ENCODE assay signal across 39 mouse cellular contexts in genomic region chr3:98187777-98188176, GRCm38 (mm10). TPM values are rescaled to one million over a fixed set of nuclear protein-coding genes. Genes with fewer than 3 reads are reported as not detected.
"Had no signal": no experiment of that assay in that cellular context is flagged by ENCODE, and none has a peak within 500 bp of the region (broad histone marks: within the 10 kb centered on the region; RNA-seq: fewer than 3 reads in every experiment).

No protein-coding gene starts in this region.

- H3K27ac ChIP-seq: embryonic facial prominence, embryonic 10.5 days; embryonic facial prominence, embryonic 12.5 days; embryonic facial prominence, embryonic 13.5 days; embryonic facial prominence, embryonic 15.5 days; forebrain, embryonic 10.5 days; forebrain, embryonic 12.5 days; forebrain, embryonic 13.5 days; forebrain, embryonic 15.5 days; heart, adult 2 months had no signal

- H3K9me3 ChIP-seq: embryonic facial prominence, embryonic 10.5 days; embryonic facial prominence, embryonic 12.5 days; embryonic facial prominence, embryonic 15.5 days; forebrain, embryonic 10.5 days; forebrain, embryonic 12.5 days; forebrain, embryonic 13.5 days; forebrain, embryonic 15.5 days had no signal

- H3K27me3 ChIP-seq: embryonic facial prominence, embryonic 12.5 days; embryonic facial prominence, embryonic 13.5 days; embryonic facial prominence, embryonic 15.5 days; forebrain, embryonic 12.5 days; forebrain, embryonic 13.5 days; forebrain, embryonic 15.5 days had no signal

- H3K9ac ChIP-seq: embryonic facial prominence, embryonic 12.5 days; embryonic facial prominence, embryonic 13.5 days; embryonic facial prominence, embryonic 15.5 days; forebrain, embryonic 12.5 days; forebrain, embryonic 13.5 days; forebrain, embryonic 15.5 days; forebrain, postnatal 0 days had no signal

- ATAC-seq: forebrain, embryonic 13.5 days; forebrain, embryonic 14.5 days; forebrain, embryonic 15.5 days; forebrain, embryonic 16.5 days; forebrain, postnatal 0 days had no signal

- H3K4me3 ChIP-seq: embryonic facial prominence, embryonic 10.5 days; embryonic facial prominence, embryonic 12.5 days; embryonic facial prominence, embryonic 13.5 days; embryonic facial prominence, embryonic 15.5 days; erythroblast, embryonic 14.5 days; forebrain, embryonic 10.5 days; forebrain, embryonic 12.5 days; forebrain, embryonic 13.5 days; forebrain, embryonic 15.5 days; heart, adult 2 months had no signal

- H3K4me2 ChIP-seq: embryonic facial prominence, embryonic 12.5 days; embryonic facial prominence, embryonic 13.5 days; embryonic facial prominence, embryonic 15.5 days; forebrain, embryonic 12.5 days; forebrain, embryonic 13.5 days; forebrain, embryonic 15.5 days had no signal

- DNase-seq: cerebellum, adult 2 months; cerebellum, adult 8-10 months; cerebellum, adult 9-10 months; cerebellum, adult 9-11 months; cerebellum, postnatal 10 days; cerebellum, postnatal 14 days; cerebellum, postnatal 25 days; cerebellum, postnatal 36 days; embryo, embryonic 11 days; forebrain, postnatal 0 days; gastrocnemius, postnatal 10 days; gastrocnemius, postnatal 25 days; gastrocnemius, postnatal 36 days; heart, adult 11 months; heart, adult 18-20 months; heart, adult 2 months had no signal

- H3K4me1 ChIP-seq: embryonic facial prominence, embryonic 12.5 days; embryonic facial prominence, embryonic 13.5 days; embryonic facial prominence, embryonic 15.5 days had no signal

- H3K36me3 ChIP-seq: embryonic facial prominence, embryonic 10.5 days; embryonic facial prominence, embryonic 12.5 days; embryonic facial prominence, embryonic 13.5 days; embryonic facial prominence, embryonic 15.5 days; forebrain, embryonic 10.5 days; forebrain, embryonic 12.5 days; forebrain, embryonic 15.5 days had no signal

RNA-seq across cellular contexts. Expression of gene Adam30, which starts 27.3 kb away (rescaled TPM):
- total RNA-seq: forebrain, postnatal 0 days; gastrocnemius, adult 18-20 months; gastrocnemius, adult 8-10 months; gastrocnemius, postnatal 10 days; gastrocnemius, postnatal 25 days; gastrocnemius, postnatal 36 days; gastrocnemius, postnatal 4 days; granulocyte monocyte progenitor cell, adult 5-6 weeks; heart, adult 18-20 months; heart, adult 2 months; heart, adult 8-10 months had no signal
- polyA plus RNA-seq: cerebellum, adult 2 months; cortical plate, adult 2 months; embryonic facial prominence, embryonic 10.5 days; embryonic facial prominence, embryonic 11.5 days; embryonic facial prominence, embryonic 12.5 days; embryonic facial prominence, embryonic 13.5 days; embryonic facial prominence, embryonic 14.5 days; embryonic facial prominence, embryonic 15.5 days; erythroblast, embryonic 14.5 days; forebrain, embryonic 10.5 days; forebrain, embryonic 11.5 days; forebrain, embryonic 12.5 days; forebrain, embryonic 13.5 days; forebrain, embryonic 14.5 days; forebrain, embryonic 15.5 days; forebrain, embryonic 16.5 days; forebrain, postnatal 0 days; frontal cortex, adult 2 months had no signal

RNA-seq across cellular contexts. Expression of gene Reg4, which starts 34.2 kb away (rescaled TPM):
- total RNA-seq: common myeloid progenitor, adult 5-6 weeks; forebrain, postnatal 0 days; gastrocnemius, adult 18-20 months; gastrocnemius, adult 8-10 months; gastrocnemius, postnatal 10 days; gastrocnemius, postnatal 25 days; gastrocnemius, postnatal 36 days; gastrocnemius, postnatal 4 days; granulocyte monocyte progenitor cell, adult 5-6 weeks; heart, adult 18-20 months; heart, adult 2 months; heart, adult 8-10 months had no signal
- polyA plus RNA-seq: cerebellum, adult 2 months; cortical plate, adult 2 months; embryonic facial prominence, embryonic 10.5 days; embryonic facial prominence, embryonic 11.5 days; embryonic facial prominence, embryonic 12.5 days; embryonic facial prominence, embryonic 13.5 days; embryonic facial prominence, embryonic 14.5 days; embryonic facial prominence, embryonic 15.5 days; erythroblast, embryonic 14.5 days; forebrain, embryonic 11.5 days; forebrain, embryonic 12.5 days; forebrain, embryonic 13.5 days; forebrain, embryonic 14.5 days; forebrain, embryonic 15.5 days; forebrain, embryonic 16.5 days; forebrain, postnatal 0 days; frontal cortex, adult 2 months; gonadal fat pad, adult 2 months; heart, adult 2 months had no signal
